Mouse (Mus musculus) ES-Bruce4 (cell line): ENCODE measurements around the gene Wnt5b. TPM values are rescaled to one million over a fixed set of nuclear protein-coding genes. Genes with fewer than 3 reads are reported as not detected.

Experiments
- H3K27ac ChIP-seq: 2 replicates; pipeline ENCODE4 v1.5.1; 2012; ENCODE audit warnings: low read length, inconsistent platforms; ENCODE audit not compliant: insufficient read depth
- H3K27me3 ChIP-seq: 2 replicates; pipeline ENCODE4 v1.6.1; 2012; ENCODE audit warnings: mild to moderate bottlenecking, low read length, inconsistent platforms; ENCODE audit not compliant: control insufficient read depth, poor library complexity, insufficient read depth, severe bottlenecking
- H3K36me3 ChIP-seq: 2 replicates; pipeline ENCODE4 v1.6.1; 2012; ENCODE audit warnings: inconsistent platforms, mild to moderate bottlenecking, low read length, moderate library complexity; ENCODE audit not compliant: control insufficient read depth, poor library complexity, insufficient read depth, severe bottlenecking
- H3K4me1 ChIP-seq: one replicate; pipeline ENCODE4 v1.8.1; 2011; ENCODE audit warnings: low read length; ENCODE audit not compliant: control insufficient read depth, insufficient read depth
- H3K4me3 ChIP-seq: 2 replicates; pipeline ENCODE4 v1.5.1; 2011; ENCODE audit warnings: low read depth, mild to moderate bottlenecking, low read length
- H3K9ac ChIP-seq: 2 replicates; pipeline ENCODE4 v1.6.1; 2012; ENCODE audit warnings: low read depth, mild to moderate bottlenecking, inconsistent platforms; ENCODE audit not compliant: poor library complexity, severe bottlenecking
- H3K9me3 ChIP-seq: replicated peaks from 2 replicates; pipeline ENCODE4 v1.6.1; 2012; ENCODE audit warnings: mild to moderate bottlenecking, low read length, inconsistent platforms; ENCODE audit not compliant: control insufficient read depth, poor library complexity, insufficient read depth, severe bottlenecking
- CTCF ChIP-seq: IDR thresholded peaks from one replicate; pipeline ENCODE4 v1.8.1; 2011; ENCODE audit warnings: low read depth, low read length
- EP300 ChIP-seq: IDR thresholded peaks from 2 replicates; pipeline ENCODE4 v1.6.1; 2011; ENCODE audit warnings: low read depth, low read length; ENCODE audit not compliant: insufficient read depth
- POLR2A ChIP-seq: IDR thresholded peaks from one replicate; pipeline ENCODE4 v1.8.1; 2011; ENCODE audit warnings: low read length; ENCODE audit not compliant: insufficient read depth
- polyA plus RNA-seq: library from polyadenylated mRNA; stranded (reverse); fragments of >200 nt; gene quantifications from 2 replicates; pipeline ENCODE4 v1.2.4, GENCODE M21; 2011; ENCODE audit warnings: low read depth; ENCODE audit not compliant: missing spikeins, insufficient read depth, insufficient read length

The Wnt5b gene
- polyA plus RNA-seq, 1 experiment: 2.5 TPM

GRCm38 (mm10) chr6:119491997-119492629, 52.0 kb downstream of the Wnt5b start:
- no peak overlapping the region for H3K4me3 ChIP-seq
- H3K9ac ChIP-seq: no peak overlapping the region
- H3K27ac ChIP-seq: no peak overlapping the region
- no peaks in the 10 kb centered on the region for H3K36me3 ChIP-seq
- TF ChIP-seq EP300 (no peak), CTCF (no peak), POLR2A (no peak)
- H3K9me3 ChIP-seq: no peaks in the 10 kb centered on the region
- H3K4me1 ChIP-seq: no peaks in the 10 kb centered on the region
- H3K27me3 ChIP-seq: no peaks in the 10 kb centered on the region

- Histone ChIP-seq H3K27me3 (no peaks in the 10 kb centered on the region), H3K4me1 (no peaks in the 10 kb centered on the region), H3K4me3 (no peak overlapping the region), H3K36me3 (no peaks in the 10 kb centered on the region), H3K9ac (no peak overlapping the region), H3K9me3 (no peaks in the 10 kb centered on the region), H3K27ac (no peak overlapping the region)
- TF ChIP-seq CTCF (no peak), POLR2A (no peak), EP300 (no peak)
These were observed 53.1 kb downstream of the Wnt5b start for GRCm38 (mm10) chr6:119491006-119491405.

DNA sequence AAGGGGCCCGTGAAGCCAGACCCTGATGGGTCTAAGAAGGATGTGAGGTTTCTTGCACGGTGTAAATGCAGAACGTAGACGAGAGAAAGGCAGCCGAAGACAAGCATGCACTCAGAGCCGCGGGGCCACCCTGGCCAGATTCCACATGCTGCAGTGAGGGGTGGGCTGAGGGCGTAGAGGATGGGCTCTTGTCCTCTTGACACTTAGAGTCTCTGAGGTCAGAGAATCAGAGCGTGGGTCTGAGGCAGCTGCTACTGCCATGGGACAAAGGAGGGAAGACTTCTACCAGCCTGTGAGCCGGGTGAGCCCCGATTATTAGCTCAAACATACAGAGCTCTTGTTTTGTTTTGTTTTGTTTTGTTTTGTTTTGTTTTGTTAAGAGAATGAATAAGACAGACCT, 53.6 kb downstream of the Wnt5b start:
- Histone ChIP-seq H3K27ac (no peak overlapping the region), H3K9ac (no peak overlapping the region), H3K27me3 (no peaks in the 10 kb centered on the region), H3K9me3 (no peaks in the 10 kb centered on the region), H3K36me3 (no peaks in the 10 kb centered on the region), H3K4me3 (no peak overlapping the region), H3K4me1 (no peaks in the 10 kb centered on the region)
- TF ChIP-seq POLR2A: no peak
- no peak for TF ChIP-seq EP300
- no peak for TF ChIP-seq CTCF

DNA sequence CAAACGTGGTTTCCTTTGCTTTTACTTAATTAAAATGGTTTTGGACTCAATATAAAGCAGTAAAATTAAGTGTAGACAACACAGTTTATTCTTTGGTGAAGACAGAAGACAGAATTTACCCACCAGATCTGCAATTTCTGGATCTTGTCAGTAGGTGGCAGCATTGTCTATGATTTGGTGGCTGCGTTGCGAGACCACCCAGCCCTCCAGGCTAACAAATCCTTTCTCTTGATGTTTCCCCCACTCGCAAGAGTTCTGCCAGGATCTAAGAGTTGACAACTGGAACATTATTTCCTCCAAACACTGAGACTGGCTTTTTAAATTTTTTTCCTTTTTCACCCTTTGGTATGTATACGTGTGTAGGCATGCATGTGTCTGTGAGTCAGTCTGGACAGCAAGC, 54.4 kb downstream of the Wnt5b start:
- Histone ChIP-seq H3K4me1 (no peaks in the 10 kb centered on the region), H3K36me3 (no peaks in the 10 kb centered on the region), H3K9me3 (no peaks in the 10 kb centered on the region), H3K27ac (no peak overlapping the region), H3K4me3 (no peak overlapping the region), H3K9ac (no peak overlapping the region), H3K27me3 (no peaks in the 10 kb centered on the region)
- TF ChIP-seq CTCF: peak; percentile 77
- TF ChIP-seq POLR2A: no peak
- no peak for TF ChIP-seq EP300

- Histone ChIP-seq H3K27me3 (no peaks in the 10 kb centered on the region), H3K9me3 (no peaks in the 10 kb centered on the region), H3K4me3 (no peak overlapping the region), H3K36me3 (no peaks in the 10 kb centered on the region), H3K4me1 (no peaks in the 10 kb centered on the region), H3K9ac (no peak overlapping the region), H3K27ac (no peak overlapping the region)
- no peak for TF ChIP-seq EP300
- TF ChIP-seq CTCF: no peak
- no peak for TF ChIP-seq POLR2A
These were observed 56.5 kb downstream of the Wnt5b start for GRCm38 (mm10) chr6:119487619-119488018.

DNA sequence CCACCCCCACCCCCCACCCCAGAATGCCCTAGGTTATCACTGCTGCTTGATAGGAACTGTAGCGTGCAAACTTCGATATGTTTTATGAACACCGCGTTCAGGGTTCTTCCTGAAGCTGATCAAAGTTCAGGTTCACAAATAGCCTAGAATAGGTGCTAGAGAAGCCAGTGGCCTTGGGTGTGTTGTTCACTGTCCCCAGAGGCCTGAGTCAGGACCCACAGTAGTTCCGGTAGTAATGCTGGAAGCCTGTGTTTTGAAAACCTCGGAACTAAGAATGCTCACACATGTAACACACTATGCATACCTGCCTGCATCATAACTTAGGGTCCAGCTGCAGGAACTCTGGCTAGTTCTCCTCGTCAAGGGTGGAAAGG, 57.1 kb downstream of the Wnt5b start:
- no peaks in the 10 kb centered on the region for H3K27me3 ChIP-seq
- no peaks in the 10 kb centered on the region for H3K36me3 ChIP-seq
- H3K9me3 ChIP-seq: no peaks in the 10 kb centered on the region
- TF ChIP-seq EP300 (no peak), POLR2A (no peak)
- no peak overlapping the region for H3K27ac ChIP-seq
- no peak overlapping the region for H3K4me3 ChIP-seq
- H3K4me1 ChIP-seq: no peaks in the 10 kb centered on the region
- H3K9ac ChIP-seq: no peak overlapping the region
